Mouse (Mus musculus) C2C12 (cell line): ENCODE results near the gene Ptgfrn.

Source experiments
- CTCF ChIP-seq: IDR thresholded peaks from one replicate; pipeline ENCODE4 v1.5.1; 2011; ENCODE audit not compliant: control insufficient read depth, insufficient read depth, insufficient read length
- USF1 ChIP-seq: IDR thresholded peaks from one replicate; pipeline ENCODE4 v1.6.1; 2011; ENCODE audit warnings: low read depth, mild to moderate bottlenecking, control low read depth, moderate library complexity

DNA sequence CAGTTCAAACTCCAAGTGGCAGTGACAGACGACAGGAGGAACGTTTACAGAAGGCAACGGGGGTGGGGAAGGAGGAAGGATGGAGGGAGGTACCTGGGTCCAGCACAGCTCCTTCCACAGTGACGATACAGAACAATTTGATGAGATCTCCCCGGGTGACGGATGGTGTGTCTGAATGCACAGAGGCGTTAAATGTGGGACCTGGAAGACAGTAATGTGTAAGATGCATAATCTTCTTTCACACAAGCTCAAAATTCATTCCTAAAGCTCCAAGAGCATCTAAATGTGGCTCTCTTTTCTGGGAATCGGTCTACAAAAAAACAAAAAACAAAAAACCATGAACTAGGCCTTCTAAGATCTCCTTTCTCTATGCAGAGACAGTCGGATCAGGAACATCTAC lies 60.1 kb downstream of the Ptgfrn start:
- TF ChIP-seq CTCF (no peak), USF1 (no peak)
